Mouse (Mus musculus) cerebellum, adult 2 months (tissue): ENCODE measurements around the gene Zfp827.

Source experiments
- CTCF ChIP-seq: fragments of 200-500 bp; IDR thresholded peaks from 2 replicates; pipeline ENCODE4 v1.5.1; 2011; ENCODE audit warnings: low read depth, mild to moderate bottlenecking, control low read depth, low read length, moderate library complexity, borderline replicate concordance; ENCODE audit not compliant: insufficient read depth
- POLR2A ChIP-seq: fragments of 200-500 bp; IDR thresholded peaks from 2 replicates; pipeline ENCODE4 v1.6.1; 2011; ENCODE audit warnings: low read length, control low read depth, borderline replicate concordance; ENCODE audit not compliant: insufficient read depth

DNA sequence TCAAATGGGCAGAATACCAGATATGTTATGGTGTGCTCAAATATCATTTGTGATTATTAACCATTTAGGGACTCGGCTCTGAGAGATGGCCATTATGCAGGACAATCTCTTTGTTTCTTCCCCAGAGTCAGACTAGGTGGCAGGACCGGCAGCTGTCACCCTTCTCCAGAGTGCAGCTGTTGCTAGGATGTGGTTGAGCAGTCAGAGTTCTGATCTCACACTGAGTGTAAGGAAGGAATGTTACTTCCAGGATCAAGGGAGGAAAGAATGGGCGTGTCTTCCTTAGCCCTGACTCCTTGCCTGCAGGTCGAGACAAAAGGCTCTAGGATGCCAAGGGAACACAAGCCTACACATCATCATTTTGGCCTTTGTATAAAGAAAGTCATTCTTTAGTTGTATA lies 199.0 kb downstream of the Zfp827 start:
- TF ChIP-seq POLR2A: no peak
- no peak for TF ChIP-seq CTCF
